Mouse (Mus musculus) Patski (cell line): ENCODE data around the gene Spo11. TPM values are rescaled to one million over a fixed set of nuclear protein-coding genes. Genes with fewer than 3 reads are reported as not detected.

Source experiments
- ATAC-seq: fragments of 100-300 bp; one replicate; pipeline ENCODE4 v1.8.0; 2021
- CTCF ChIA-PET: fragments of 350-600 bp; sonication (Branson Sonifier 250); formaldehyde crosslinking; loops from one replicate; lab custom pipeline; 2022; ENCODE audit warnings: inconsistent platforms; lab: Charles Lee
- POLR2A ChIA-PET: fragments of 350-600 bp; sonication (Branson Sonifier 250); formaldehyde crosslinking; loops from one replicate; lab custom pipeline; 2022; ENCODE audit warnings: antibody characterized with exemption, inconsistent platforms; lab: Charles Lee
- DNase-seq: peaks from one replicate; pipeline ENCODE4 v3.0.0-alpha.2; 2011; ENCODE audit warnings: low read depth, low spot score
- H3K27me3 ChIP-seq: fragments of 371-371 bp; one replicate; pipeline ENCODE4 v1.5.1; 2021
- CTCF ChIP-seq: fragments of 100-300 bp; IDR thresholded peaks from one replicate; pipeline ENCODE4 v1.5.1; 2021
- in situ Hi-C: fragments of 300-500 bp; cut with MboI; formaldehyde crosslinking; loops from 3 replicates; pipeline ENCODE4 v1.11.1; 2018; ENCODE audit warnings: low pct_unique_long_range_greater_than_20kb, mixed read lengths
- polyA plus RNA-seq: library from polyadenylated mRNA; unstranded; gene quantifications from one replicate; pipeline ENCODE4 v1.2.3, GENCODE M21; 2021

The Spo11 gene
- polyA plus RNA-seq, 1 experiment from 2014 or later = 1.3 TPM

GRCm38 (mm10) chr2:172960350-172960749 is 17.1 kb upstream of the Spo11 start:
- POLR2A ChIA-PET = no interaction called here
- DNase-seq (no peak), ATAC-seq (no peak)
- no peaks in the 10 kb centered on the region for H3K27me3 ChIP-seq
- in situ Hi-C loops = no loop called here
- CTCF ChIA-PET = interaction anchor here (1.4 kb wide), 1 partner anchor 11 kb away, joined by 4 read pairs; no protein-coding TSS in a partner anchor
- TF ChIP-seq CTCF = no peak

- TF ChIP-seq CTCF = no peak
- ChIA-PET POLR2A (no interaction called here), CTCF (no interaction called here)
- in situ Hi-C loops = no loop called here
- DNase-seq (no peak), ATAC-seq (no peak)
- H3K27me3 ChIP-seq = no peaks in the 10 kb centered on the region
Measured at GRCm38 (mm10) chr2:172961211-172961610, 16.3 kb upstream of the Spo11 start.

- ChIA-PET POLR2A (no interaction called here), CTCF (no interaction called here)
- ATAC-seq = peak; percentile 76
- in situ Hi-C loops = no loop called here
- no peak for DNase-seq
- H3K27me3 ChIP-seq = no peaks in the 10 kb centered on the region
- no peak for TF ChIP-seq CTCF
Measured at GRCm38 (mm10) chr2:172965249-172965648, 12.3 kb upstream of the Spo11 start.

GRCm38 (mm10) chr2:172966480-172966879 is 11.0 kb upstream of the Spo11 start:
- CTCF ChIA-PET = no interaction called here
- POLR2A ChIA-PET = no interaction called here
- H3K27me3 ChIP-seq = no peaks in the 10 kb centered on the region
- in situ Hi-C loops = no loop called here
- ATAC-seq (no peak), DNase-seq (no peak)
- no peak for TF ChIP-seq CTCF

GRCm38 (mm10) chr2:172971865-172972264 is 5.6 kb upstream of the Spo11 start:
- in situ Hi-C loops = no loop called here
- no peak for ATAC-seq
- DNase-seq = no peak
- CTCF ChIA-PET = interaction anchor here (1.6 kb wide), 1 partner anchor 12 kb away, joined by 4 read pairs; no protein-coding TSS in a partner anchor
- no peaks in the 10 kb centered on the region for H3K27me3 ChIP-seq
- TF ChIP-seq CTCF = no peak
- POLR2A ChIA-PET = no interaction called here

- in situ Hi-C loops = no loop called here
- ChIA-PET CTCF (no interaction called here), POLR2A (no interaction called here)
- TF ChIP-seq CTCF = no peak
- H3K27me3 ChIP-seq = no peaks in the 10 kb centered on the region
- ATAC-seq = no peak
- DNase-seq = no peak
Measured at GRCm38 (mm10) chr2:172973806-172974565, 3.5 kb upstream of the Spo11 start.

GRCm38 (mm10) chr2:172974701-172975100 is 2.8 kb upstream of the Spo11 start:
- POLR2A ChIA-PET = no interaction called here
- CTCF ChIA-PET = no interaction called here
- no peak for ATAC-seq
- no peaks in the 10 kb centered on the region for H3K27me3 ChIP-seq
- in situ Hi-C loops = no loop called here
- DNase-seq = no peak
- no peak for TF ChIP-seq CTCF

GRCm38 (mm10) chr2:172975159-172975558 is 2.3 kb upstream of the Spo11 start:
- in situ Hi-C loops = no loop called here
- ChIA-PET CTCF (no interaction called here), POLR2A (no interaction called here)
- no peaks in the 10 kb centered on the region for H3K27me3 ChIP-seq
- no peak for ATAC-seq
- no peak for DNase-seq
- TF ChIP-seq CTCF = no peak

- ChIA-PET CTCF (interaction anchor here (0.8 kb wide), 1 partner anchor 112 kb away, joined by 3 read pairs; no protein-coding TSS in a partner anchor), POLR2A (no interaction called here)
- ATAC-seq (peak; percentile 52), DNase-seq (no peak)
- in situ Hi-C loops = no loop called here
- TF ChIP-seq CTCF = no peak
- H3K27me3 ChIP-seq = no peaks in the 10 kb centered on the region
Measured at GRCm38 (mm10) chr2:172976661-172977238, 750 bp upstream of the Spo11 start.

- in situ Hi-C loops = no loop called here
- no peak for DNase-seq
- CTCF ChIA-PET = no interaction called here
Measured at GRCm38 (mm10) chr2:172978131-172978633, 682 bp downstream of the Spo11 start.

GRCm38 (mm10) chr2:172979666-172980345 is 2.3 kb downstream of the Spo11 start:
- POLR2A ChIA-PET = no interaction called here
- no peak for ATAC-seq
- in situ Hi-C loops = no loop called here
- CTCF ChIA-PET = no interaction called here
- no peak for TF ChIP-seq CTCF
- no peak for DNase-seq
- H3K27me3 ChIP-seq = no peaks in the 10 kb centered on the region

More at GRCm38 (mm10) chr2:172978131-172978633, 682 bp downstream of the Spo11 start:
- POLR2A ChIA-PET = no interaction called here
- no peaks in the 10 kb centered on the region for H3K27me3 ChIP-seq
- no peak for ATAC-seq
- TF ChIP-seq CTCF = no peak
